Mouse (Mus musculus): ENCODE measurements around the gene D17Wsu92e. TPM values are rescaled to one million over a fixed set of nuclear protein-coding genes. Genes with fewer than 3 reads are reported as not detected.

D17Wsu92e gene
- polyA plus RNA-seq, 1 experiment from 2014 or later = 10.0 TPM

DNA sequence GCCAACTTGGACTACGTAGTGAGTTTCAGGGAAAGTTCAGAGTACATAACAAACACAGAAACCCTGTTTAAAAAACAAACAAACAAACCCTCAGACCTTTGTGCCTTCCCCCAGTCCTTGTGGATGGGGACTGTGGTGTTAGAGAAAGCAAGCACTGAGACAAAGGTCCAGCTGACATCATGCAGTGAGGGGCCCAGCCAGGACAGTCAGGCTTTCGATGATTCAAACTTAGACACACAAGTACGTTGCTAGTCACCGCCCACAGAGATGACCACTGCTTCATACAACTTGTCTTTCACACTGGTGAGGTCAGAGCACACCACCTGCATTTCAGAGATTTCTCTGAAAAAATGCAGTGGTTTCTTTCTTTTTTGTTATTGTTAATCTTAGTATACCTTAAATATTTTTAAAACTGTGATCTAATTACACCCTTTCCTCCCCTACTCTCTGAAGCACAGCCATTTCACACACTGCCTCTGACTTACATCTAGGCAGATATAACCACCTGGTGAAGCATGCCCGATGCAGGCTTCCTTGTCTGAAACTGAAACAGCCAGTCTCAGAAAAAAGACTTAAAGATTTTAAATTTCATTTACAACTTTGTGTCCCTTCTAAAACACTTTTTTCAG lies 39.3 kb downstream of the D17Wsu92e start:
- WGBS = 89% methylated on average over 5 of the region's 5 CpGs
- Histone ChIP-seq H3K36me3 (ENCODE audit: control insufficient read depth, insufficient read depth, low read length) (peaks cover 5% of the 10 kb centered on the region; the same call in 1 of the 2 replicates), H3K4me2 (ENCODE audit: low read depth, low read length) (no peak overlapping the region), H3K9me3 (ENCODE audit: control insufficient read depth, low read length) (no peaks in the 10 kb centered on the region), H3K9ac (replicated peaks; ENCODE audit: low read depth, low read length) (no peak overlapping the region), H3K27me3 (ENCODE audit: control insufficient read depth, insufficient read depth, low read length) (no peaks in the 10 kb centered on the region), H3K4me3 (ENCODE audit: low read depth, low read length) (no peak overlapping the region), H3K27ac (ENCODE audit: low read depth, low read length) (no peak overlapping the region), H3K4me1 (ENCODE audit: control insufficient read depth, insufficient read depth, low read length) (no peaks in the 10 kb centered on the region)
- no peak for ATAC-seq (ENCODE audit: low read depth)

GRCm38 (mm10) chr17:27779755-27780154 lies 40.7 kb downstream of the D17Wsu92e start:
- Histone ChIP-seq H3K4me3 (ENCODE audit: low read depth, low read length) (no peak overlapping the region), H3K4me1 (ENCODE audit: control insufficient read depth, insufficient read depth, low read length) (no peaks in the 10 kb centered on the region), H3K9me3 (ENCODE audit: control insufficient read depth, low read length) (no peaks in the 10 kb centered on the region), H3K36me3 (ENCODE audit: control insufficient read depth, insufficient read depth, low read length) (0 out of 2 replicates have a peak, but pooled peaks cover 3% of the 10 kb centered on the region), H3K27me3 (ENCODE audit: control insufficient read depth, insufficient read depth, low read length) (no peaks in the 10 kb centered on the region), H3K4me2 (ENCODE audit: low read depth, low read length) (no peak overlapping the region), H3K9ac (replicated peaks; ENCODE audit: low read depth, low read length) (no peak overlapping the region), H3K27ac (ENCODE audit: low read depth, low read length) (no peak overlapping the region)
- no peak for ATAC-seq (ENCODE audit: low read depth)
- 88% methylated on average over 3 of the region's 3 CpGs for WGBS

- no peaks in the 10 kb centered on the region for H3K9me3 ChIP-seq (ENCODE audit: control insufficient read depth, low read length)
- no peaks in the 10 kb centered on the region for H3K27me3 ChIP-seq (ENCODE audit: control insufficient read depth, insufficient read depth, low read length)
- H3K4me3 ChIP-seq (ENCODE audit: low read depth, low read length) = no peak overlapping the region
- H3K4me1 ChIP-seq (ENCODE audit: control insufficient read depth, insufficient read depth, low read length) = no peaks in the 10 kb centered on the region
- 92% methylated on average over 9 of the region's 9 CpGs for WGBS
- H3K4me2 ChIP-seq (ENCODE audit: low read depth, low read length) = no peak overlapping the region
- H3K36me3 ChIP-seq (ENCODE audit: control insufficient read depth, insufficient read depth, low read length) = 0 out of 2 replicates have a peak, but pooled peaks cover 3% of the 10 kb centered on the region
- no peak overlapping the region for H3K27ac ChIP-seq (ENCODE audit: low read depth, low read length)
- no peak overlapping the region for H3K9ac ChIP-seq (replicated peaks; ENCODE audit: low read depth, low read length)
- no peak for ATAC-seq (ENCODE audit: low read depth)
Measured at GRCm38 (mm10) chr17:27778671-27779355, 41.6 kb downstream of the D17Wsu92e start.

GRCm38 (mm10) chr17:27777823-27778222 lies 42.6 kb downstream of the D17Wsu92e start:
- H3K27me3 ChIP-seq (ENCODE audit: control insufficient read depth, insufficient read depth, low read length) = no peaks in the 10 kb centered on the region
- ATAC-seq (ENCODE audit: low read depth) = no peak
- 84% methylated on average over 6 of the region's 6 CpGs for WGBS

DNA sequence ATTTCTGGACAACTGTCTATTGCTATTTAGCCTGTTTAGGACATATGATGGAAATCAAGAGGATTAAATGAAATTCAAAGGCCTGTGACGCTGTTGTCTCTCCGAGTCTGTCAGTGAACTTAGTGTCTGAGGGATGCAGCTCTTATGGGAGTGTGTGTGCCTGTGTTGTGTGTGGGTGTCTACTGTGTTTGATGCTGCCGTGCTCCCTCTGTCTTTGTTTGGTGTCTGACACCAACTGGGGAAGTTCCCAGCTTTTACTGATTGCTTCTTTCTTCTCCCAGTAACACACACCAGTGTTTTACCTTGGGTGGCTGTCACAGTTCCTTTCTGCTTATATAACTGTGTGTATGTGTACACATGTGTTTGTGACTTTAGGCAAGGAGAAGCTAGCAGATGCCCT lies 46.2 kb downstream of the D17Wsu92e start:
- Histone ChIP-seq H3K4me3 (ENCODE audit: low read depth, low read length) (no peak overlapping the region), H3K27ac (ENCODE audit: low read depth, low read length) (no peak overlapping the region), H3K36me3 (ENCODE audit: control insufficient read depth, insufficient read depth, low read length) (0 out of 2 replicates have a peak, but pooled peaks cover 3% of the 10 kb centered on the region), H3K4me1 (ENCODE audit: control insufficient read depth, insufficient read depth, low read length) (no peaks in the 10 kb centered on the region), H3K9me3 (ENCODE audit: control insufficient read depth, low read length) (no peaks in the 10 kb centered on the region), H3K9ac (replicated peaks; ENCODE audit: low read depth, low read length) (no peak overlapping the region), H3K4me2 (ENCODE audit: low read depth, low read length) (no peak overlapping the region), H3K27me3 (ENCODE audit: control insufficient read depth, insufficient read depth, low read length) (no peaks in the 10 kb centered on the region)
- no peak for ATAC-seq (ENCODE audit: low read depth)
- 83% methylated on average over 3 of the region's 3 CpGs for WGBS

More at GRCm38 (mm10) chr17:27777823-27778222, 42.6 kb downstream of the D17Wsu92e start:
- H3K4me1 ChIP-seq (ENCODE audit: control insufficient read depth, insufficient read depth, low read length) = no peaks in the 10 kb centered on the region
- no peak overlapping the region for H3K9ac ChIP-seq (replicated peaks; ENCODE audit: low read depth, low read length)
- H3K27ac ChIP-seq (ENCODE audit: low read depth, low read length) = no peak overlapping the region
- H3K9me3 ChIP-seq (ENCODE audit: control insufficient read depth, low read length) = no peaks in the 10 kb centered on the region
- 0 out of 2 replicates have a peak, but pooled peaks cover 3% of the 10 kb centered on the region for H3K36me3 ChIP-seq (ENCODE audit: control insufficient read depth, insufficient read depth, low read length)
- no peak overlapping the region for H3K4me2 ChIP-seq (ENCODE audit: low read depth, low read length)
- H3K4me3 ChIP-seq (ENCODE audit: low read depth, low read length) = no peak overlapping the region

- no peaks in the 10 kb centered on the region for H3K27me3 ChIP-seq (ENCODE audit: control insufficient read depth, insufficient read depth, low read length)
- 0 out of 2 replicates have a peak, but pooled peaks cover 3% of the 10 kb centered on the region for H3K36me3 ChIP-seq (ENCODE audit: control insufficient read depth, insufficient read depth, low read length)
- no peak overlapping the region for H3K27ac ChIP-seq (ENCODE audit: low read depth, low read length)
- H3K9me3 ChIP-seq (ENCODE audit: control insufficient read depth, low read length) = no peaks in the 10 kb centered on the region
- ATAC-seq (ENCODE audit: low read depth) = no peak
- H3K4me1 ChIP-seq (ENCODE audit: control insufficient read depth, insufficient read depth, low read length) = no peaks in the 10 kb centered on the region
- H3K9ac ChIP-seq (replicated peaks; ENCODE audit: low read depth, low read length) = no peak overlapping the region
- H3K4me2 ChIP-seq (ENCODE audit: low read depth, low read length) = no peak overlapping the region
- H3K4me3 ChIP-seq (ENCODE audit: low read depth, low read length) = no peak overlapping the region
- 85% methylated on average over 6 of the region's 6 CpGs for WGBS
Measured at GRCm38 (mm10) chr17:27771616-27772015, 48.8 kb downstream of the D17Wsu92e start.

- no peaks in the 10 kb centered on the region for H3K9me3 ChIP-seq (ENCODE audit: control insufficient read depth, low read length)
- no peaks in the 10 kb centered on the region for H3K27me3 ChIP-seq (ENCODE audit: control insufficient read depth, insufficient read depth, low read length)
- WGBS = 64% methylated on average over 8 of the region's 8 CpGs
- no peak overlapping the region for H3K9ac ChIP-seq (replicated peaks; ENCODE audit: low read depth, low read length)
- no peak overlapping the region for H3K27ac ChIP-seq (ENCODE audit: low read depth, low read length)
- H3K4me1 ChIP-seq (ENCODE audit: control insufficient read depth, insufficient read depth, low read length) = no peaks in the 10 kb centered on the region
- peak; percentile 82; the same call in 1 of the 2 replicates for ATAC-seq (ENCODE audit: low read depth)
- no peak overlapping the region for H3K4me3 ChIP-seq (ENCODE audit: low read depth, low read length)
- H3K4me2 ChIP-seq (ENCODE audit: low read depth, low read length) = no peak overlapping the region
- H3K36me3 ChIP-seq (ENCODE audit: control insufficient read depth, insufficient read depth, low read length) = peaks cover 5% of the 10 kb centered on the region; the same call in 1 of the 2 replicates
Measured at GRCm38 (mm10) chr17:27768817-27769542, 51.5 kb downstream of the D17Wsu92e start.

DNA sequence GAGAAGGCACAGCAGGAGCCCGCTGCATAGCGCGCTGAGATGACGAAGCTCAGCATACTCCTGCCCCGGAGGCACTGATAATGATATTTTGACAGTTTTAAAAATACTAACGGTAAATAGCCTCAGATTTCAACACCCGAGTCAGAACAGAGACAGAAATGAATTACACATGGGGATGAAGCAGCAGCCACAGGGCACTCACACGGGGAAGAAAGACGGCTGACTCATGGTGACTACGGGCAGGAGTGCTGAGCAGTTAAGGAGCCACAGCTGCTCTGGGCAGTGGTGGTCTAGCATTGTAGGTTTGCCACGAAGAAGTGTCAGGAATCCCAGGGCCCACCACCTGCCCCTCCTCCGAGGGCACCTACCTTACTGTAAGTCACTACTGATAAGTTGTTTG lies 52.9 kb downstream of the D17Wsu92e start:
- ATAC-seq (ENCODE audit: low read depth) = no peak
- H3K4me2 ChIP-seq (ENCODE audit: low read depth, low read length) = no peak overlapping the region
- no peak overlapping the region for H3K4me3 ChIP-seq (ENCODE audit: low read depth, low read length)
- no peaks in the 10 kb centered on the region for H3K27me3 ChIP-seq (ENCODE audit: control insufficient read depth, insufficient read depth, low read length)
- no peaks in the 10 kb centered on the region for H3K9me3 ChIP-seq (ENCODE audit: control insufficient read depth, low read length)
- H3K36me3 ChIP-seq (ENCODE audit: control insufficient read depth, insufficient read depth, low read length) = peaks cover 5% of the 10 kb centered on the region; the same call in 1 of the 2 replicates
- no peak overlapping the region for H3K9ac ChIP-seq (replicated peaks; ENCODE audit: low read depth, low read length)
- WGBS = 81% methylated on average over 12 of the region's 12 CpGs
- no peak overlapping the region for H3K27ac ChIP-seq (ENCODE audit: low read depth, low read length)
- no peaks in the 10 kb centered on the region for H3K4me1 ChIP-seq (ENCODE audit: control insufficient read depth, insufficient read depth, low read length)

- Histone ChIP-seq H3K4me2 (ENCODE audit: low read depth, low read length) (no peak overlapping the region), H3K36me3 (ENCODE audit: control insufficient read depth, insufficient read depth, low read length) (peaks cover 5% of the 10 kb centered on the region; the same call in 1 of the 2 replicates), H3K9ac (replicated peaks; ENCODE audit: low read depth, low read length) (no peak overlapping the region), H3K27me3 (ENCODE audit: control insufficient read depth, insufficient read depth, low read length) (no peaks in the 10 kb centered on the region), H3K4me1 (ENCODE audit: control insufficient read depth, insufficient read depth, low read length) (no peaks in the 10 kb centered on the region), H3K4me3 (ENCODE audit: low read depth, low read length) (no peak overlapping the region), H3K9me3 (ENCODE audit: control insufficient read depth, low read length) (no peaks in the 10 kb centered on the region), H3K27ac (ENCODE audit: low read depth, low read length) (no peak overlapping the region)
- ATAC-seq (ENCODE audit: low read depth) = no peak
- WGBS = 89% methylated on average over 5 of the region's 5 CpGs
Measured at GRCm38 (mm10) chr17:27767120-27767519, 53.3 kb downstream of the D17Wsu92e start.

Measured in neural tube, embryonic 14.5 days (tissue).